Mouse (Mus musculus): Measurements from ENCODE around the gene Rpl36a-ps1. TPM values are rescaled to one million over a fixed set of nuclear protein-coding genes. Genes with fewer than 3 reads are reported as not detected.
"Not testable (repeated sequence)": the region's sequence is repeated elsewhere in the genome, so short reads cannot be mapped to it uniquely, and the experiment has no call there.

Rpl36a-ps1 gene
- total and polyA plus RNA-seq, 3 experiments = 6.2 to 73.7 (median 57.6) TPM

DNA sequence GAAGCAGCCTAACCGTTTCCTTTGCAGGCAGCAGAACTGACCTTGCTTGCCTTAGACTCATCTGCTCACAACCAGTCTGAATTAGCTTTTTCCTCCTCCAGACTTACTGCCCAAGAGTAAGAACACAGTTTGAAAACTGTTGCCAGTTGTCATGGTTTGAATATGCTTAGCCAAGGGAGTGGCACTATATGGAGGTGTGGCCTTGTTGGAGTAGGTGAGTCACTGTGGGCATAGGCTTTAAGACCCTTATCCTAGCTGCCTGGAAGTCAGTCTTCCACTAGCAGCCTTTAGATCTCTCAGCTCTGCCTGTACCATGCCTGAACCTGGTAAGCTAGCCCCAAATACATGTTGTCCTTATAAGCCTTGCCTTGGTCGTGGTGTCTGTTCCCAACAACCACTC is 43.6 kb upstream of the Rpl36a-ps1 start:
- H3K9ac ChIP-seq (ENCODE audit: insufficient read depth, low read depth) = no peak overlapping the region
- H3K27me3 ChIP-seq (replicated peaks) = no peaks in the 10 kb centered on the region
- H3K79me2 ChIP-seq (replicated peaks; ENCODE audit: control insufficient read depth, extremely low read depth, insufficient read depth, poor library complexity, severe bottlenecking) = peaks cover 39% of the 10 kb centered on the region
- H3K27ac ChIP-seq (ENCODE audit: insufficient read depth, low read depth) = no peak overlapping the region
- peaks cover 2 to 30% of the 10 kb centered on the region in 2 experiments; a peak in 3 of 4 replicates for H3K4me1 ChIP-seq (ENCODE audit: control insufficient read depth in 1 of 2, insufficient read depth in 2 of 2)
- TF ChIP-seq USF1 (IDR thresholded peaks at IDR 0.05; ENCODE audit: low read depth, low read length) (no peak), MYC (IDR thresholded peaks at IDR 0.05; ENCODE audit: low read depth, low read length) (no peak), USF2 (conservative IDR thresholded peaks at IDR 0.05; ENCODE audit: low read depth, low read length) (no peak), EP300 (IDR thresholded peaks at IDR 0.05; ENCODE audit: low read length) (no peak), TCF12 (IDR thresholded peaks at IDR 0.05; ENCODE audit: low read depth, low read length) (no peak), RAD21 (IDR thresholded peaks at IDR 0.05; ENCODE audit: low read depth, low read length) (no peak), BHLHE40 (IDR thresholded peaks at IDR 0.05; ENCODE audit: low read depth, low read length) (no peak)
- no peak for DNase-seq (ENCODE audit: extremely low read depth)
- H3K9me3 ChIP-seq (replicated peaks; ENCODE audit: low read length) = no peaks in the 10 kb centered on the region
- H3K4me3 ChIP-seq (replicated peaks in 1 of 3; ENCODE audit: low read depth in 2 of 3, low read length in 2 of 3, poor library complexity in 1 of 3) = no peak overlapping the region
- in situ Hi-C loops (cut with MboI; ENCODE audit: low pct_ligation_motif_present, low pct_unique_long_range_greater_than_20kb, low sequenced_read_pairs) (no loop called here), dilution Hi-C loops (cut with MboI; ENCODE audit: extremely low pct_ligation_motif_present, extremely low pct_unique_long_range_greater_than_20kb, low sequenced_read_pairs) (no loop called here)
- no peak overlapping the region for H3K4me2 ChIP-seq (ENCODE audit: insufficient read depth, low read depth, poor library complexity, severe bottlenecking)
- H3K36me3 ChIP-seq (replicated peaks in 1 of 2; ENCODE audit: control insufficient read depth in 1 of 2, insufficient read depth in 1 of 2, low read length in 1 of 2) = peaks cover 25 to 47% of the 10 kb centered on the region in 2 experiments

- H3K79me2 ChIP-seq (replicated peaks; ENCODE audit: control insufficient read depth, extremely low read depth, insufficient read depth, poor library complexity, severe bottlenecking) = peaks cover 27% of the 10 kb centered on the region
- H3K9ac ChIP-seq (ENCODE audit: insufficient read depth, low read depth) = no peak overlapping the region
- no peaks in the 10 kb centered on the region for H3K9me3 ChIP-seq (replicated peaks; ENCODE audit: low read length)
- no peaks in the 10 kb centered on the region for H3K27me3 ChIP-seq (replicated peaks)
- peaks cover 0 to 14% of the 10 kb centered on the region in 2 experiments; a peak in 2 of 4 replicates for H3K4me1 ChIP-seq (ENCODE audit: control insufficient read depth in 1 of 2, insufficient read depth in 2 of 2)
- dilution Hi-C loops (cut with MboI; ENCODE audit: extremely low pct_ligation_motif_present, extremely low pct_unique_long_range_greater_than_20kb, low sequenced_read_pairs) = no loop called here
- TF ChIP-seq MXI1 (IDR thresholded peaks at IDR 0.05; ENCODE audit: low read depth, low read length) (no peak), USF1 (IDR thresholded peaks at IDR 0.05; ENCODE audit: low read depth, low read length) (no peak), USF2 (conservative IDR thresholded peaks at IDR 0.05; ENCODE audit: low read depth, low read length) (no peak), ZMIZ1 (IDR thresholded peaks at IDR 0.05; ENCODE audit: low read depth, low read length) (no peak), ETS1 (conservative IDR thresholded peaks at IDR 0.05; ENCODE audit: low read depth, low read length) (no peak), MEF2A (IDR thresholded peaks at IDR 0.05; ENCODE audit: borderline replicate concordance, low read depth, low read length) (no peak), GABPA (IDR thresholded peaks at IDR 0.05; ENCODE audit: insufficient replicate concordance, low read depth, low read length) (no peak), ELF1 (IDR thresholded peaks at IDR 0.05; ENCODE audit: low read depth, low read length) (no peak), E2F4 (IDR thresholded peaks at IDR 0.05; ENCODE audit: insufficient replicate concordance, low read depth, low read length) (no peak), CTCF (conservative IDR thresholded peaks at IDR 0.05 in 1 of 2, IDR thresholded peaks at IDR 0.05 in 1 of 2; ENCODE audit: low read depth in 2 of 2, low read length in 2 of 2) (no peak), PAX5 (IDR thresholded peaks at IDR 0.05; ENCODE audit: low read length) (no peak), KAT2A (IDR thresholded peaks at IDR 0.05; ENCODE audit: insufficient replicate concordance, low read length) (no peak), UBTF (IDR thresholded peaks at IDR 0.05; ENCODE audit: low read depth, low read length) (no peak), RCOR1 (conservative IDR thresholded peaks at IDR 0.05; ENCODE audit: low read depth, low read length) (no peak), NELFE (IDR thresholded peaks at IDR 0.05; ENCODE audit: low read depth, low read length) (no peak), MAZ (IDR thresholded peaks at IDR 0.05; ENCODE audit: low read depth, low read length) (no peak), ZC3H11A (IDR thresholded peaks at IDR 0.05; ENCODE audit: low read depth, low read length) (no peak), NRF1 (IDR thresholded peaks at IDR 0.05; ENCODE audit: low read depth, low read length) (no peak), TCF12 (IDR thresholded peaks at IDR 0.05; ENCODE audit: low read depth, low read length) (no peak)
- no peak overlapping the region for H3K4me2 ChIP-seq (ENCODE audit: insufficient read depth, low read depth, poor library complexity, severe bottlenecking)
- in situ Hi-C loops (cut with MboI; ENCODE audit: low pct_ligation_motif_present, low pct_unique_long_range_greater_than_20kb, low sequenced_read_pairs) = no loop called here
- H3K27ac ChIP-seq (ENCODE audit: insufficient read depth, low read depth) = no peak overlapping the region
- no peak overlapping the region for H3K4me3 ChIP-seq (replicated peaks in 1 of 3; ENCODE audit: low read depth in 2 of 3, low read length in 2 of 3, poor library complexity in 1 of 3)
- no peak for DNase-seq (ENCODE audit: extremely low read depth)
- H3K36me3 ChIP-seq (replicated peaks in 1 of 2; ENCODE audit: control insufficient read depth in 1 of 2, insufficient read depth in 1 of 2, low read length in 1 of 2) = peaks cover 28 to 58% of the 10 kb centered on the region in 2 experiments
Observed at GRCm38 (mm10) chr14:99036039-99036438, 41.9 kb upstream of the Rpl36a-ps1 start.

DNA sequence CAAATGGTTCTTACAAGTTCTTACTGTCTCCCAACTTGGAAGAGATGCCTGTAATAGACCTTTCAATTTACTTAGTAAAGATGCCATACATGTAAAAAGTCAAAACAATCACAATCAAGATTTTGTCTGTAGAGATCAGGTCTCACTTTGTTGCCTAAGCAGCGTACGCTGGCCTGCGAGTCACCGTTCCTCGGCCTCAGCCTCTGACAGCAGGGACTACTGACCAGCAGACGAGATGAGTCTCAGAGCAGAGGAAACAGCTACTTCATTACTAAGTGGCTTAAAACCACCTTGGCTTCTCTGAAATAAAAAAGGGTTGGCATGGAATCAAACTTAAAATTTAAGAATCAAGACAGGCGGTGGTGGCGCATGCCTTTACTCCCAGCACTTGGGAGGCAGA is 40.7 kb upstream of the Rpl36a-ps1 start:
- dilution Hi-C loops (cut with MboI; ENCODE audit: extremely low pct_ligation_motif_present, extremely low pct_unique_long_range_greater_than_20kb, low sequenced_read_pairs); H3K4me3 ChIP-seq (replicated peaks in 1 of 3; ENCODE audit: low read depth in 2 of 3, low read length in 2 of 3, poor library complexity in 1 of 3): not testable (repeated sequence)
- H3K36me3 ChIP-seq (replicated peaks in 1 of 2; ENCODE audit: control insufficient read depth in 1 of 2, insufficient read depth in 1 of 2, low read length in 1 of 2) = peaks cover 28 to 55% of the 10 kb centered on the region in 2 experiments

More for the DNA sequence above, 40.7 kb upstream of the Rpl36a-ps1 start:
- H3K9ac ChIP-seq (ENCODE audit: insufficient read depth, low read depth); H3K4me1 ChIP-seq (ENCODE audit: control insufficient read depth in 1 of 2, insufficient read depth in 2 of 2); in situ Hi-C loops (cut with MboI; ENCODE audit: low pct_ligation_motif_present, low pct_unique_long_range_greater_than_20kb, low sequenced_read_pairs); H3K27ac ChIP-seq (ENCODE audit: insufficient read depth, low read depth); H3K27me3 ChIP-seq (replicated peaks); H3K4me2 ChIP-seq (ENCODE audit: insufficient read depth, low read depth, poor library complexity, severe bottlenecking); DNase-seq (ENCODE audit: extremely low read depth); H3K9me3 ChIP-seq (replicated peaks; ENCODE audit: low read length): not testable (repeated sequence)
- peaks cover 21% of the 10 kb centered on the region for H3K79me2 ChIP-seq (replicated peaks; ENCODE audit: control insufficient read depth, extremely low read depth, insufficient read depth, poor library complexity, severe bottlenecking)

Data from CH12.LX (cell line).